Mouse (Mus musculus) heart, embryonic 14.5 days (tissue): Measurements from ENCODE around the gene Col18a1. TPM values are rescaled to one million over a fixed set of nuclear protein-coding genes. Genes with fewer than 3 reads are reported as not detected.

Experiments
- ATAC-seq: fragments of 200-750 bp; cut with Nextera tagmentation; 2 replicates; pipeline ENCODE4 v1.8.0; 2017; ENCODE audit warnings: low read depth, moderate TSS enrichment; ENCODE audit not compliant: insufficient number of reproducible peaks, insufficient read depth, low FRiP score
- H3K27ac ChIP-seq, 2 experiments: fragments of 200-500 bp in 1 of 2; fragments of 300-500 bp in 1 of 2; sonication (generic) in 1 of 2; replicated peaks in 1 of 2; 2 replicates each; pipeline ENCODE4 v1.5.1; 2012 to 2014; ENCODE audit warnings: low read depth in 2 of 2, low read length in 2 of 2, control low read depth in 1 of 2, mild to moderate bottlenecking in 1 of 2, mixed read lengths in 1 of 2; ENCODE audit not compliant: control insufficient read depth in 1 of 2, insufficient read depth in 1 of 2
- H3K27me3 ChIP-seq: fragments of 300-500 bp; sonication (generic); 2 replicates; pipeline ENCODE4 v1.6.1; 2014; ENCODE audit warnings: mild to moderate bottlenecking, low read length, control low read depth; ENCODE audit not compliant: control insufficient read depth, insufficient read depth
- H3K36me3 ChIP-seq: fragments of 300-500 bp; sonication (generic); 2 replicates; pipeline ENCODE4 v1.6.1; 2014; ENCODE audit warnings: mild to moderate bottlenecking, control low read depth, low read length, mixed read lengths; ENCODE audit not compliant: control insufficient read depth, insufficient read depth
- H3K4me1 ChIP-seq, 2 experiments: fragments of 200-500 bp in 1 of 2; fragments of 300-500 bp in 1 of 2; sonication (generic) in 1 of 2; 2 replicates each; pipeline ENCODE4 v1.6.1; 2012 to 2014; ENCODE audit warnings: low read length in 2 of 2, control low read depth in 1 of 2, mixed read lengths in 1 of 2; ENCODE audit not compliant: control insufficient read depth in 2 of 2, insufficient read depth in 2 of 2
- H3K4me2 ChIP-seq: fragments of 300-500 bp; sonication (generic); 2 replicates; pipeline ENCODE4 v1.6.1; 2014; ENCODE audit warnings: mild to moderate bottlenecking, low read length
- H3K4me3 ChIP-seq, 2 experiments: fragments of 200-500 bp in 1 of 2; fragments of 300-500 bp in 1 of 2; sonication (generic) in 1 of 2; 2 replicates each; pipeline ENCODE4 v1.5.1; 2012 to 2014; ENCODE audit warnings: low read length in 2 of 2, mild to moderate bottlenecking in 2 of 2, control low read depth in 1 of 2, low read depth in 1 of 2, moderate library complexity in 1 of 2; ENCODE audit not compliant: control insufficient read depth in 1 of 2, insufficient read depth in 1 of 2
- H3K9ac ChIP-seq: fragments of 300-500 bp; sonication (generic); 2 replicates; pipeline ENCODE4 v1.6.1; 2014; ENCODE audit warnings: mild to moderate bottlenecking, low read length
- H3K9me3 ChIP-seq: fragments of 300-500 bp; sonication (generic); 2 replicates; pipeline ENCODE4 v1.6.1; 2016; ENCODE audit warnings: low read length, control low read depth; ENCODE audit not compliant: control insufficient read depth
- whole genome bisulfite sequencing: fragments of 180-500 bp; shearing (Covaris S2); extraction: QIAGEN DNeasy Blood & Tissue Kit; methylation state at CpG from one replicate; pipeline ENCODE4 v1.1.7; 2014; 5-methylcytosine and 5-hydroxymethylcytosine counted together
- polyA plus RNA-seq: library from polyadenylated mRNA; unstranded; fragments of >200 nt; fragmentation: Nextera tagmentation; extraction: Ambion mirVana; gene quantifications from 2 replicates; pipeline ENCODE4 v1.2.1, GENCODE M21; 2014

The Col18a1 gene
- polyA plus RNA-seq, 1 experiment from 2014 or later: 102 TPM

- Histone ChIP-seq H3K27me3 (no peaks in the 10 kb centered on the region), H3K9ac (no peak overlapping the region), H3K4me3 (no peak overlapping the region), H3K4me2 (no peak overlapping the region), H3K36me3 (peaks cover 61% of the 10 kb centered on the region), H3K4me1 (no peaks in the 10 kb centered on the region; a peak in 1 of 4 replicates), H3K9me3 (no peaks in the 10 kb centered on the region), H3K27ac (no peak overlapping the region)
- no peak for ATAC-seq
- WGBS: 87% methylated on average over 8 of the region's 8 CpGs
Observed at GRCm38 (mm10) chr10:77078961-77079360, 87.4 kb downstream of the Col18a1 start.

DNA sequence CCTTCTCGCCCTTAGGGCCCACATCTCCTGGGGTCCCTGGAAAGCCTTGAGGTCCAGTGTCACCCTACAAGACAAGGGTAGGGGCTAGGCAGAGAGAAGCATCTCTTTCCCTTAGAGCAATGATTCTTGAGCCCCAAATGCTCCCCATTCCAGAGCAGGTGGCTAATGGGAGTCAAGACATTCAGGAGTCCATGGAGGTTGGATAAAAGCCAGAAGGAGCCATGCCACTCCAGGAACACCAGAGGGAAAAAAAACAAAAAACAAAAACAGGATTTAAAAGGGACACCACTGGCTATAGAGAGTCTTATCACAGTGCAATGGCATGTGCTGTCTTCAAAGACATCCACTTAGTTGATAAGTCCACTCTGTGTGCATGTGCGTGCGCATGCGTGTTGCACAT lies 87.9 kb downstream of the Col18a1 start:
- Histone ChIP-seq H3K4me1 (no peaks in the 10 kb centered on the region; a peak in 1 of 4 replicates), H3K9ac (no peak overlapping the region), H3K4me2 (no peak overlapping the region), H3K9me3 (no peaks in the 10 kb centered on the region), H3K4me3 (no peak overlapping the region), H3K27ac (no peak overlapping the region), H3K27me3 (no peaks in the 10 kb centered on the region), H3K36me3 (peaks cover 64% of the 10 kb centered on the region)
- ATAC-seq: no peak
- WGBS: 87% methylated on average over 4 of the region's 4 CpGs

- Histone ChIP-seq H3K4me3 (no peak overlapping the region), H3K4me1 (no peaks in the 10 kb centered on the region; a peak in 1 of 4 replicates), H3K27ac (no peak overlapping the region), H3K36me3 (peaks cover 73% of the 10 kb centered on the region), H3K4me2 (no peak overlapping the region), H3K9ac (no peak overlapping the region), H3K9me3 (no peaks in the 10 kb centered on the region), H3K27me3 (no peaks in the 10 kb centered on the region)
- WGBS: 75% methylated on average over 4 of the region's 4 CpGs
- ATAC-seq: no peak
Observed at GRCm38 (mm10) chr10:77074276-77074974, 91.9 kb downstream of the Col18a1 start.

GRCm38 (mm10) chr10:77070072-77070471 lies 96.3 kb downstream of the Col18a1 start:
- Histone ChIP-seq H3K36me3 (peaks cover 78% of the 10 kb centered on the region), H3K4me1 (no peaks in the 10 kb centered on the region; a peak in 1 of 4 replicates), H3K27me3 (no peaks in the 10 kb centered on the region), H3K9ac (no peak overlapping the region), H3K4me3 (no peak overlapping the region), H3K4me2 (no peak overlapping the region), H3K9me3 (no peaks in the 10 kb centered on the region), H3K27ac (no peak overlapping the region)
- no peak for ATAC-seq
- 44% methylated on average over 4 of the region's 4 CpGs for WGBS

- no peak for ATAC-seq
- Histone ChIP-seq H3K4me3 (no peak overlapping the region), H3K4me1 (no peaks in the 10 kb centered on the region), H3K27me3 (no peaks in the 10 kb centered on the region), H3K9ac (no peak overlapping the region), H3K27ac (no peak overlapping the region), H3K36me3 (peaks cover 81% of the 10 kb centered on the region), H3K4me2 (no peak overlapping the region), H3K9me3 (no peaks in the 10 kb centered on the region)
- 85% methylated on average over 7 of the region's 7 CpGs for WGBS
Observed at GRCm38 (mm10) chr10:77068469-77068868, 97.9 kb downstream of the Col18a1 start.

DNA sequence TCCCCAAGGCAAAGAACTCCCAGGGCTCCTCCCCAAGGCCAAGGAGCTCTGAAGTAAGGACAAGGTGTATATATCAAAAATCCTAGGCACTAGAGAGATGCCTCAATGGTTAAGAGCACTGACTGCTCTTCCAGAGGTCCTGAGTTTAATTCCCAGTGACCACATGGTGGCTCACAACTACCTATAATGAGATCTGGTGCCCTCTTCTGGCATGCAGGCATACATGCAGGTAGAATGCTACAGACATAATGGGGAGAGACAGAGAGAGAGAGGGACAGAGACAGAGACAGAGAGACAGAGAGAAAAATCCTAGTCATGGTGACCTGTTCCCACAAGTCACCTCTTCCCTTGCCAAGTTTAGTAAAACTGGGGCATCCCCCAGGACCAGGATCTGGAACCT lies 101.7 kb downstream of the Col18a1 start:
- Histone ChIP-seq H3K4me2 (no peak overlapping the region), H3K27me3 (no peaks in the 10 kb centered on the region), H3K4me3 (no peak overlapping the region), H3K4me1 (no peaks in the 10 kb centered on the region), H3K36me3 (peaks cover 55% of the 10 kb centered on the region), H3K9me3 (no peaks in the 10 kb centered on the region), H3K9ac (no peak overlapping the region), H3K27ac (no peak overlapping the region)
- ATAC-seq: no peak

- no peak overlapping the region for H3K4me3 ChIP-seq
- no peaks in the 10 kb centered on the region for H3K4me1 ChIP-seq
- no peak overlapping the region for H3K27ac ChIP-seq
- H3K9me3 ChIP-seq: no peaks in the 10 kb centered on the region
- no peaks in the 10 kb centered on the region for H3K27me3 ChIP-seq
- WGBS: 89% methylated on average over 3 of the region's 3 CpGs
- peaks cover 55% of the 10 kb centered on the region for H3K36me3 ChIP-seq
- H3K9ac ChIP-seq: no peak overlapping the region
- ATAC-seq: no peak
- H3K4me2 ChIP-seq: no peak overlapping the region
Observed at GRCm38 (mm10) chr10:77064239-77064638, 102.1 kb downstream of the Col18a1 start.
